Mouse (Mus musculus): ENCODE measurements around the gene Bmp8b. TPM values are rescaled to one million over a fixed set of nuclear protein-coding genes. Genes with fewer than 3 reads are reported as not detected.
"Not testable (repeated sequence)": the region's sequence is repeated elsewhere in the genome, so short reads cannot be mapped to it uniquely, and the experiment has no call there.

The Bmp8b gene
- polyA plus RNA-seq, 1 experiment from 2014 or later: 0.30 TPM

- Histone ChIP-seq H3K36me3 (ENCODE audit: control insufficient read depth, insufficient read depth) (no peaks in the 10 kb centered on the region), H3K4me1 (replicated peaks; ENCODE audit: control insufficient read depth, insufficient read depth, low read length) (0 out of 2 replicates have a peak, but pooled peaks cover 3% of the 10 kb centered on the region), H3K4me3 (ENCODE audit: low read depth, low read length) (no peak overlapping the region), H3K27ac (ENCODE audit: low read depth, low read length) (no peak overlapping the region), H3K9me3 (ENCODE audit: control insufficient read depth) (no peaks in the 10 kb centered on the region), H3K9ac (ENCODE audit: low read depth, low read length) (no peak overlapping the region), H3K27me3 (replicated peaks; ENCODE audit: control insufficient read depth, insufficient read depth, low read length) (peaks cover 21% of the 10 kb centered on the region), H3K4me2 (replicated peaks; ENCODE audit: low read depth) (no peak overlapping the region)
- no peak for TF ChIP-seq CTCF (IDR thresholded peaks at IDR 0.05; ENCODE audit: low read depth)
- 78% methylated on average over 2 of the region's 2 CpGs for WGBS
- no peak for ATAC-seq
Observed at GRCm38 (mm10) chr4:123106864-123107263, 1.9 kb downstream of the Bmp8b start.

- WGBS: 94% methylated on average over 5 of the region's 5 CpGs
- no peak overlapping the region for H3K9ac ChIP-seq (ENCODE audit: low read depth, low read length)
- H3K4me1 ChIP-seq (replicated peaks; ENCODE audit: control insufficient read depth, insufficient read depth, low read length): 0 out of 2 replicates have a peak, but pooled peaks cover 3% of the 10 kb centered on the region
- peaks cover 21% of the 10 kb centered on the region for H3K27me3 ChIP-seq (replicated peaks; ENCODE audit: control insufficient read depth, insufficient read depth, low read length)
- no peak for ATAC-seq
- no peaks in the 10 kb centered on the region for H3K9me3 ChIP-seq (ENCODE audit: control insufficient read depth)
- no peaks in the 10 kb centered on the region for H3K36me3 ChIP-seq (ENCODE audit: control insufficient read depth, insufficient read depth)
- H3K4me3 ChIP-seq (ENCODE audit: low read depth, low read length): no peak overlapping the region
- TF ChIP-seq CTCF (IDR thresholded peaks at IDR 0.05; ENCODE audit: low read depth): no peak
- no peak overlapping the region for H3K4me2 ChIP-seq (replicated peaks; ENCODE audit: low read depth)
- no peak overlapping the region for H3K27ac ChIP-seq (ENCODE audit: low read depth, low read length)
Observed at GRCm38 (mm10) chr4:123108056-123108455, 3.1 kb downstream of the Bmp8b start.

- no peak for TF ChIP-seq CTCF (IDR thresholded peaks at IDR 0.05; ENCODE audit: low read depth)
- Histone ChIP-seq H3K4me2 (replicated peaks; ENCODE audit: low read depth) (no peak overlapping the region), H3K27ac (ENCODE audit: low read depth, low read length) (no peak overlapping the region), H3K9ac (ENCODE audit: low read depth, low read length) (no peak overlapping the region), H3K4me3 (ENCODE audit: low read depth, low read length) (no peak overlapping the region), H3K36me3 (ENCODE audit: control insufficient read depth, insufficient read depth) (no peaks in the 10 kb centered on the region), H3K27me3 (replicated peaks; ENCODE audit: control insufficient read depth, insufficient read depth, low read length) (peaks cover 4% of the 10 kb centered on the region), H3K9me3 (ENCODE audit: control insufficient read depth) (no peaks in the 10 kb centered on the region), H3K4me1 (replicated peaks; ENCODE audit: control insufficient read depth, insufficient read depth, low read length) (no peaks in the 10 kb centered on the region)
- 85% methylated on average over 4 of the region's 4 CpGs for WGBS
- ATAC-seq: no peak
Observed at GRCm38 (mm10) chr4:123110751-123111150, 5.8 kb downstream of the Bmp8b start.

GRCm38 (mm10) chr4:123111275-123111983, 6.5 kb downstream of the Bmp8b start:
- not testable (repeated sequence) for H3K27ac ChIP-seq (ENCODE audit: low read depth, low read length); H3K9ac ChIP-seq (ENCODE audit: low read depth, low read length); H3K4me2 ChIP-seq (replicated peaks; ENCODE audit: low read depth); ATAC-seq; H3K9me3 ChIP-seq (ENCODE audit: control insufficient read depth); H3K4me1 ChIP-seq (replicated peaks; ENCODE audit: control insufficient read depth, insufficient read depth, low read length); H3K27me3 ChIP-seq (replicated peaks; ENCODE audit: control insufficient read depth, insufficient read depth, low read length); H3K4me3 ChIP-seq (ENCODE audit: low read depth, low read length); H3K36me3 ChIP-seq (ENCODE audit: control insufficient read depth, insufficient read depth)
- WGBS: 61% methylated on average over 10 of the region's 10 CpGs

- 71% methylated on average over 8 of the region's 8 CpGs for WGBS
- H3K9me3 ChIP-seq (ENCODE audit: control insufficient read depth): no peaks in the 10 kb centered on the region
Observed at GRCm38 (mm10) chr4:123112216-123112764, 7.3 kb downstream of the Bmp8b start.

GRCm38 (mm10) chr4:123114651-123115050, 9.7 kb downstream of the Bmp8b start:
- WGBS: 91% methylated on average over 4 of the region's 4 CpGs
- H3K27ac ChIP-seq (ENCODE audit: low read depth, low read length); H3K9ac ChIP-seq (ENCODE audit: low read depth, low read length); ATAC-seq; H3K4me2 ChIP-seq (replicated peaks; ENCODE audit: low read depth); H3K36me3 ChIP-seq (ENCODE audit: control insufficient read depth, insufficient read depth); H3K4me1 ChIP-seq (replicated peaks; ENCODE audit: control insufficient read depth, insufficient read depth, low read length); H3K9me3 ChIP-seq (ENCODE audit: control insufficient read depth); H3K27me3 ChIP-seq (replicated peaks; ENCODE audit: control insufficient read depth, insufficient read depth, low read length); H3K4me3 ChIP-seq (ENCODE audit: low read depth, low read length): not testable (repeated sequence)

More at GRCm38 (mm10) chr4:123112216-123112764, 7.3 kb downstream of the Bmp8b start:
- Histone ChIP-seq H3K27ac (ENCODE audit: low read depth, low read length) (no peak overlapping the region), H3K4me2 (replicated peaks; ENCODE audit: low read depth) (no peak overlapping the region), H3K4me3 (ENCODE audit: low read depth, low read length) (no peak overlapping the region), H3K36me3 (ENCODE audit: control insufficient read depth, insufficient read depth) (no peaks in the 10 kb centered on the region), H3K27me3 (replicated peaks; ENCODE audit: control insufficient read depth, insufficient read depth, low read length) (peaks cover 6% of the 10 kb centered on the region), H3K9ac (ENCODE audit: low read depth, low read length) (no peak overlapping the region), H3K4me1 (replicated peaks; ENCODE audit: control insufficient read depth, insufficient read depth, low read length) (no peaks in the 10 kb centered on the region)
- ATAC-seq: no peak
- no peak for TF ChIP-seq CTCF (IDR thresholded peaks at IDR 0.05; ENCODE audit: low read depth)
